Mouse (Mus musculus) kidney, embryonic 14.5 days (tissue): ENCODE results near the gene Rras. TPM values are rescaled to one million over a fixed set of nuclear protein-coding genes. Genes with fewer than 3 reads are reported as not detected.

Experiments
- ATAC-seq: fragments of 200-750 bp; cut with Nextera tagmentation; 2 replicates; pipeline ENCODE4 v1.8.0; 2017; ENCODE audit warnings: moderate number of reproducible peaks, mild to moderate bottlenecking, moderate TSS enrichment, moderate library complexity; ENCODE audit not compliant: low FRiP score, low TSS enrichment
- H3K27ac ChIP-seq: fragments of 300-500 bp; sonication (generic); 2 replicates; pipeline ENCODE4 v1.5.1; 2014; ENCODE audit warnings: low read depth, mild to moderate bottlenecking, low read length, moderate library complexity, mixed read lengths
- H3K27me3 ChIP-seq: fragments of 300-500 bp; sonication (generic); 2 replicates; pipeline ENCODE4 v1.6.1; 2014; ENCODE audit warnings: mild to moderate bottlenecking, low read length; ENCODE audit not compliant: control insufficient read depth, insufficient read depth
- H3K36me3 ChIP-seq: fragments of 300-500 bp; sonication (generic); 2 replicates; pipeline ENCODE4 v1.6.1; 2014; ENCODE audit warnings: low read length, mixed read lengths; ENCODE audit not compliant: control insufficient read depth, insufficient read depth
- H3K4me1 ChIP-seq: fragments of 300-500 bp; sonication (generic); 2 replicates; pipeline ENCODE4 v1.6.1; 2014; ENCODE audit warnings: low read length, mixed read lengths; ENCODE audit not compliant: control insufficient read depth, insufficient read depth
- H3K4me2 ChIP-seq: fragments of 300-500 bp; sonication (generic); replicated peaks from 2 replicates; pipeline ENCODE4 v1.6.1; 2014; ENCODE audit warnings: low read depth, mild to moderate bottlenecking, low read length
- H3K4me3 ChIP-seq: fragments of 300-500 bp; sonication (generic); 2 replicates; pipeline ENCODE4 v1.5.1; 2014; ENCODE audit warnings: mild to moderate bottlenecking, low read length
- H3K9ac ChIP-seq: fragments of 300-500 bp; sonication (generic); 2 replicates; pipeline ENCODE4 v1.6.1; 2014; ENCODE audit warnings: low read depth, mild to moderate bottlenecking, low read length, moderate library complexity
- H3K9me3 ChIP-seq: fragments of 300-500 bp; sonication (generic); 2 replicates; pipeline ENCODE4 v1.6.1; 2016; ENCODE audit warnings: low read length; ENCODE audit not compliant: control insufficient read depth
- WGBS: fragments of 180-500 bp; shearing (Covaris S2); extraction: QIAGEN DNeasy Blood & Tissue Kit; methylation state at CpG from one replicate; pipeline ENCODE4 v1.1.7; 2014; 5-methylcytosine and 5-hydroxymethylcytosine counted together
- polyA plus RNA-seq: library from polyadenylated mRNA; unstranded; fragments of >200 nt; fragmentation: Nextera tagmentation; extraction: Ambion mirVana; gene quantifications from 2 replicates; pipeline ENCODE4 v1.2.1, GENCODE M21; 2014

Gene Rras
- polyA plus RNA-seq, 1 experiment from 2014 or later: 31.8 TPM

GRCm38 (mm10) chr7:45028351-45028750, 10.6 kb downstream of the Rras start:
- WGBS: 82% methylated on average over 11 of the region's 11 CpGs
- Histone ChIP-seq H3K36me3 (peaks cover 62% of the 10 kb centered on the region), H3K4me1 (no peaks in the 10 kb centered on the region), H3K4me2 (no peak overlapping the region), H3K4me3 (no peak overlapping the region), H3K27ac (no peak overlapping the region), H3K27me3 (no peaks in the 10 kb centered on the region), H3K9ac (no peak overlapping the region), H3K9me3 (no peaks in the 10 kb centered on the region)
- no peak for ATAC-seq

GRCm38 (mm10) chr7:45029995-45030394, 12.2 kb downstream of the Rras start:
- H3K4me2 ChIP-seq: no peak overlapping the region
- no peaks in the 10 kb centered on the region for H3K9me3 ChIP-seq
- H3K4me3 ChIP-seq: no peak overlapping the region
- no peaks in the 10 kb centered on the region for H3K27me3 ChIP-seq
- peaks cover 78% of the 10 kb centered on the region for H3K36me3 ChIP-seq
- no peak overlapping the region for H3K9ac ChIP-seq
- WGBS: 87% methylated on average over 6 of the region's 6 CpGs
- ATAC-seq: no peak
- H3K27ac ChIP-seq: no peak overlapping the region
- H3K4me1 ChIP-seq: no peaks in the 10 kb centered on the region

GRCm38 (mm10) chr7:45030857-45031256, 13.1 kb downstream of the Rras start:
- Histone ChIP-seq H3K36me3 (peaks cover 87% of the 10 kb centered on the region), H3K4me1 (no peaks in the 10 kb centered on the region), H3K9me3 (no peaks in the 10 kb centered on the region), H3K27ac (no peak overlapping the region), H3K9ac (no peak overlapping the region), H3K4me3 (no peak overlapping the region), H3K4me2 (no peak overlapping the region), H3K27me3 (no peaks in the 10 kb centered on the region)
- no peak for ATAC-seq
- 95% methylated on average over 8 of the region's 8 CpGs for WGBS

- no peak overlapping the region for H3K27ac ChIP-seq
- no peaks in the 10 kb centered on the region for H3K4me1 ChIP-seq
- H3K4me2 ChIP-seq: no peak overlapping the region
- H3K9me3 ChIP-seq: no peaks in the 10 kb centered on the region
- 93% methylated on average over 19 of the region's 19 CpGs for WGBS
- H3K4me3 ChIP-seq: no peak overlapping the region
- H3K27me3 ChIP-seq: no peaks in the 10 kb centered on the region
- H3K36me3 ChIP-seq: peaks cover 96% of the 10 kb centered on the region
- H3K9ac ChIP-seq: no peak overlapping the region
- ATAC-seq: no peak
Measured at GRCm38 (mm10) chr7:45033722-45034359, 16.1 kb downstream of the Rras start.

GRCm38 (mm10) chr7:45035631-45036030, 17.9 kb downstream of the Rras start:
- no peak overlapping the region for H3K9ac ChIP-seq
- no peaks in the 10 kb centered on the region for H3K4me1 ChIP-seq
- 92% methylated on average over 3 of the region's 3 CpGs for WGBS
- H3K4me3 ChIP-seq: no peak overlapping the region
- H3K9me3 ChIP-seq: no peaks in the 10 kb centered on the region
- no peaks in the 10 kb centered on the region for H3K27me3 ChIP-seq
- H3K36me3 ChIP-seq: peaks cover 97% of the 10 kb centered on the region
- H3K27ac ChIP-seq: no peak overlapping the region
- H3K4me2 ChIP-seq: no peak overlapping the region
- no peak for ATAC-seq

- ATAC-seq: no peak
- WGBS: 78% methylated on average over 11 of the region's 11 CpGs
- H3K4me3 ChIP-seq: no peak overlapping the region
Measured at GRCm38 (mm10) chr7:45036702-45037101, 18.9 kb downstream of the Rras start.

GRCm38 (mm10) chr7:45037720-45038361, 20.1 kb downstream of the Rras start:
- Histone ChIP-seq H3K9ac (no peak overlapping the region), H3K9me3 (no peaks in the 10 kb centered on the region), H3K27me3 (no peaks in the 10 kb centered on the region), H3K27ac (no peak overlapping the region), H3K4me2 (no peak overlapping the region), H3K36me3 (peaks cover 97% of the 10 kb centered on the region), H3K4me1 (no peaks in the 10 kb centered on the region), H3K4me3 (no peak overlapping the region)
- ATAC-seq: no peak
- WGBS: 80% methylated on average over 7 of the region's 7 CpGs

More at GRCm38 (mm10) chr7:45036702-45037101, 18.9 kb downstream of the Rras start:
- no peaks in the 10 kb centered on the region for H3K9me3 ChIP-seq
- no peaks in the 10 kb centered on the region for H3K27me3 ChIP-seq
- H3K4me2 ChIP-seq: no peak overlapping the region
- H3K4me1 ChIP-seq: no peaks in the 10 kb centered on the region
- H3K9ac ChIP-seq: no peak overlapping the region
- H3K36me3 ChIP-seq: peaks cover 97% of the 10 kb centered on the region
- H3K27ac ChIP-seq: no peak overlapping the region

GRCm38 (mm10) chr7:45038411-45038810, 20.6 kb downstream of the Rras start:
- H3K9me3 ChIP-seq: no peaks in the 10 kb centered on the region
- no peaks in the 10 kb centered on the region for H3K4me1 ChIP-seq
- no peaks in the 10 kb centered on the region for H3K27me3 ChIP-seq
- no peak overlapping the region for H3K9ac ChIP-seq
- H3K36me3 ChIP-seq: peaks cover 97% of the 10 kb centered on the region
- no peak overlapping the region for H3K4me3 ChIP-seq
- 93% methylated on average over 9 of the region's 9 CpGs for WGBS
- no peak overlapping the region for H3K27ac ChIP-seq
- ATAC-seq: no peak
- no peak overlapping the region for H3K4me2 ChIP-seq

GRCm38 (mm10) chr7:45040851-45041250, 23.1 kb downstream of the Rras start:
- no peaks in the 10 kb centered on the region for H3K4me1 ChIP-seq
- H3K9ac ChIP-seq: no peak overlapping the region
- H3K27me3 ChIP-seq: no peaks in the 10 kb centered on the region
- no peaks in the 10 kb centered on the region for H3K9me3 ChIP-seq
- H3K27ac ChIP-seq: no peak overlapping the region
- 93% methylated on average over 9 of the region's 9 CpGs for WGBS
- no peak for ATAC-seq
- H3K36me3 ChIP-seq: peaks cover 97% of the 10 kb centered on the region
- no peak overlapping the region for H3K4me2 ChIP-seq
- no peak overlapping the region for H3K4me3 ChIP-seq
